Mouse (Mus musculus): ENCODE data around the gene Cyth4. TPM values are rescaled to one million over a fixed set of nuclear protein-coding genes. Genes with fewer than 3 reads are reported as not detected.

Gene Cyth4
- polyA plus RNA-seq, 1 experiment from 2014 or later, result 11.1 TPM

GRCm38 (mm10) chr15:78604255-78604654, 7.4 kb downstream of the Cyth4 start:
- no peaks in the 10 kb centered on the region for H3K36me3 ChIP-seq (ENCODE audit: control insufficient read depth, insufficient read depth, low read length)
- H3K4me2 ChIP-seq (ENCODE audit: low read depth, low read length), result no peak overlapping the region
- H3K27ac ChIP-seq (ENCODE audit: low read length), result no peak overlapping the region
- H3K4me1 ChIP-seq (replicated peaks; ENCODE audit: control insufficient read depth, insufficient read depth, low read length), result no peaks in the 10 kb centered on the region
- no peaks in the 10 kb centered on the region for H3K27me3 ChIP-seq (ENCODE audit: control insufficient read depth, insufficient read depth, low read depth, low read length)
- no peaks in the 10 kb centered on the region for H3K9me3 ChIP-seq (ENCODE audit: control insufficient read depth, low read length)
- H3K9ac ChIP-seq (ENCODE audit: low read length), result no peak overlapping the region
- 0 out of 2 replicates have a peak, but pooled peaks have one; percentile 32 for ATAC-seq (ENCODE audit: low read depth)
- 52% methylated on average over 6 of the region's 6 CpGs for WGBS
- no peak overlapping the region for H3K4me3 ChIP-seq (ENCODE audit: low read length)

- H3K4me2 ChIP-seq (ENCODE audit: low read depth, low read length), result no peak overlapping the region
- no peak overlapping the region for H3K27ac ChIP-seq (ENCODE audit: low read length)
- 15% methylated on average over 3 of the region's 3 CpGs for WGBS
- H3K9me3 ChIP-seq (ENCODE audit: control insufficient read depth, low read length), result no peaks in the 10 kb centered on the region
- no peaks in the 10 kb centered on the region for H3K27me3 ChIP-seq (ENCODE audit: control insufficient read depth, insufficient read depth, low read depth, low read length)
- no peak for ATAC-seq (ENCODE audit: low read depth)
- H3K36me3 ChIP-seq (ENCODE audit: control insufficient read depth, insufficient read depth, low read length), result no peaks in the 10 kb centered on the region
- H3K4me1 ChIP-seq (replicated peaks; ENCODE audit: control insufficient read depth, insufficient read depth, low read length), result no peaks in the 10 kb centered on the region
- H3K4me3 ChIP-seq (ENCODE audit: low read length), result no peak overlapping the region
- H3K9ac ChIP-seq (ENCODE audit: low read length), result no peak overlapping the region
These were observed 8.5 kb downstream of the Cyth4 start for GRCm38 (mm10) chr15:78605371-78605791.

GRCm38 (mm10) chr15:78606059-78606458, 9.2 kb downstream of the Cyth4 start:
- WGBS, result 69% methylated on average over 6 of the region's 6 CpGs
- H3K4me3 ChIP-seq (ENCODE audit: low read length), result no peak overlapping the region
- no peaks in the 10 kb centered on the region for H3K4me1 ChIP-seq (replicated peaks; ENCODE audit: control insufficient read depth, insufficient read depth, low read length)
- no peaks in the 10 kb centered on the region for H3K36me3 ChIP-seq (ENCODE audit: control insufficient read depth, insufficient read depth, low read length)
- H3K9ac ChIP-seq (ENCODE audit: low read length), result no peak overlapping the region
- no peak overlapping the region for H3K27ac ChIP-seq (ENCODE audit: low read length)
- H3K4me2 ChIP-seq (ENCODE audit: low read depth, low read length), result no peak overlapping the region
- no peaks in the 10 kb centered on the region for H3K9me3 ChIP-seq (ENCODE audit: control insufficient read depth, low read length)
- ATAC-seq (ENCODE audit: low read depth), result no peak
- no peaks in the 10 kb centered on the region for H3K27me3 ChIP-seq (ENCODE audit: control insufficient read depth, insufficient read depth, low read depth, low read length)

- H3K4me1 ChIP-seq (replicated peaks; ENCODE audit: control insufficient read depth, insufficient read depth, low read length), result no peaks in the 10 kb centered on the region
- WGBS, result 45% methylated on average over 4 of the region's 4 CpGs
- peak; percentile 51 for ATAC-seq (ENCODE audit: low read depth)
These were observed 10.6 kb downstream of the Cyth4 start for GRCm38 (mm10) chr15:78607463-78607862.

GRCm38 (mm10) chr15:78610705-78611462, 14.0 kb downstream of the Cyth4 start:
- Histone ChIP-seq H3K9ac (ENCODE audit: low read length) (no peak overlapping the region), H3K27me3 (ENCODE audit: control insufficient read depth, insufficient read depth, low read depth, low read length) (no peaks in the 10 kb centered on the region), H3K27ac (ENCODE audit: low read length) (no peak overlapping the region), H3K36me3 (ENCODE audit: control insufficient read depth, insufficient read depth, low read length) (no peaks in the 10 kb centered on the region), H3K9me3 (ENCODE audit: control insufficient read depth, low read length) (no peaks in the 10 kb centered on the region), H3K4me1 (replicated peaks; ENCODE audit: control insufficient read depth, insufficient read depth, low read length) (no peaks in the 10 kb centered on the region), H3K4me2 (ENCODE audit: low read depth, low read length) (no peak overlapping the region), H3K4me3 (ENCODE audit: low read length) (no peak overlapping the region)
- no peak for ATAC-seq (ENCODE audit: low read depth)
- 45% methylated on average over 12 of the region's 12 CpGs for WGBS

More at GRCm38 (mm10) chr15:78607463-78607862, 10.6 kb downstream of the Cyth4 start:
- Histone ChIP-seq H3K9me3 (ENCODE audit: control insufficient read depth, low read length) (no peaks in the 10 kb centered on the region), H3K4me3 (ENCODE audit: low read length) (no peak overlapping the region), H3K36me3 (ENCODE audit: control insufficient read depth, insufficient read depth, low read length) (no peaks in the 10 kb centered on the region), H3K27ac (ENCODE audit: low read length) (no peak overlapping the region), H3K27me3 (ENCODE audit: control insufficient read depth, insufficient read depth, low read depth, low read length) (no peaks in the 10 kb centered on the region), H3K4me2 (ENCODE audit: low read depth, low read length) (no peak overlapping the region), H3K9ac (ENCODE audit: low read length) (no peak overlapping the region)

- no peak overlapping the region for H3K9ac ChIP-seq (ENCODE audit: low read length)
- no peaks in the 10 kb centered on the region for H3K4me1 ChIP-seq (replicated peaks; ENCODE audit: control insufficient read depth, insufficient read depth, low read length)
- no peak overlapping the region for H3K27ac ChIP-seq (ENCODE audit: low read length)
- no peaks in the 10 kb centered on the region for H3K27me3 ChIP-seq (ENCODE audit: control insufficient read depth, insufficient read depth, low read depth, low read length)
- H3K4me2 ChIP-seq (ENCODE audit: low read depth, low read length), result no peak overlapping the region
- 80% methylated on average over 7 of the region's 7 CpGs for WGBS
- no peak overlapping the region for H3K4me3 ChIP-seq (ENCODE audit: low read length)
- ATAC-seq (ENCODE audit: low read depth), result no peak
- H3K9me3 ChIP-seq (ENCODE audit: control insufficient read depth, low read length), result no peaks in the 10 kb centered on the region
- H3K36me3 ChIP-seq (ENCODE audit: control insufficient read depth, insufficient read depth, low read length), result no peaks in the 10 kb centered on the region
These were observed 17.7 kb downstream of the Cyth4 start for GRCm38 (mm10) chr15:78614536-78614935.

- ATAC-seq (ENCODE audit: low read depth), result no peak
- 77% methylated on average over 2 of the region's 2 CpGs for WGBS
- Histone ChIP-seq H3K4me3 (ENCODE audit: low read length) (no peak overlapping the region), H3K27me3 (ENCODE audit: control insufficient read depth, insufficient read depth, low read depth, low read length) (no peaks in the 10 kb centered on the region), H3K36me3 (ENCODE audit: control insufficient read depth, insufficient read depth, low read length) (no peaks in the 10 kb centered on the region), H3K9ac (ENCODE audit: low read length) (no peak overlapping the region), H3K9me3 (ENCODE audit: control insufficient read depth, low read length) (no peaks in the 10 kb centered on the region), H3K4me2 (ENCODE audit: low read depth, low read length) (no peak overlapping the region), H3K4me1 (replicated peaks; ENCODE audit: control insufficient read depth, insufficient read depth, low read length) (no peaks in the 10 kb centered on the region), H3K27ac (ENCODE audit: low read length) (no peak overlapping the region)
These were observed 20.1 kb downstream of the Cyth4 start for GRCm38 (mm10) chr15:78616973-78617372.

- ATAC-seq (ENCODE audit: low read depth), result no peak
These were observed 26.6 kb downstream of the Cyth4 start for GRCm38 (mm10) chr15:78623426-78623825.

GRCm38 (mm10) chr15:78624431-78624950, 27.6 kb downstream of the Cyth4 start:
- Histone ChIP-seq H3K4me1 (replicated peaks; ENCODE audit: control insufficient read depth, insufficient read depth, low read length) (peaks cover 15% of the 10 kb centered on the region; the same call in 1 of the 2 replicates), H3K27me3 (ENCODE audit: control insufficient read depth, insufficient read depth, low read depth, low read length) (no peaks in the 10 kb centered on the region), H3K4me3 (ENCODE audit: low read length) (no peak overlapping the region), H3K9ac (ENCODE audit: low read length) (no peak overlapping the region), H3K4me2 (ENCODE audit: low read depth, low read length) (no peak overlapping the region), H3K9me3 (ENCODE audit: control insufficient read depth, low read length) (no peaks in the 10 kb centered on the region), H3K27ac (ENCODE audit: low read length) (peak overlapping the region; percentile 38; the same call in 1 of the 2 replicates), H3K36me3 (ENCODE audit: control insufficient read depth, insufficient read depth, low read length) (no peaks in the 10 kb centered on the region)
- WGBS, result 23% methylated on average over 13 of the region's 13 CpGs
- peak; percentile 91 for ATAC-seq (ENCODE audit: low read depth)

More at GRCm38 (mm10) chr15:78623426-78623825, 26.6 kb downstream of the Cyth4 start:
- Histone ChIP-seq H3K9ac (ENCODE audit: low read length) (no peak overlapping the region), H3K27me3 (ENCODE audit: control insufficient read depth, insufficient read depth, low read depth, low read length) (no peaks in the 10 kb centered on the region), H3K27ac (ENCODE audit: low read length) (no peak overlapping the region), H3K4me1 (replicated peaks; ENCODE audit: control insufficient read depth, insufficient read depth, low read length) (peaks cover 15% of the 10 kb centered on the region; the same call in 1 of the 2 replicates), H3K4me2 (ENCODE audit: low read depth, low read length) (no peak overlapping the region), H3K36me3 (ENCODE audit: control insufficient read depth, insufficient read depth, low read length) (no peaks in the 10 kb centered on the region), H3K4me3 (ENCODE audit: low read length) (no peak overlapping the region), H3K9me3 (ENCODE audit: control insufficient read depth, low read length) (no peaks in the 10 kb centered on the region)
- WGBS, result 11% methylated on average over 5 of the region's 5 CpGs

All from lung, embryonic 16.5 days (tissue).